7 mouse cellular contexts compared by ENCODE assay signal in the genomic region with DNA sequence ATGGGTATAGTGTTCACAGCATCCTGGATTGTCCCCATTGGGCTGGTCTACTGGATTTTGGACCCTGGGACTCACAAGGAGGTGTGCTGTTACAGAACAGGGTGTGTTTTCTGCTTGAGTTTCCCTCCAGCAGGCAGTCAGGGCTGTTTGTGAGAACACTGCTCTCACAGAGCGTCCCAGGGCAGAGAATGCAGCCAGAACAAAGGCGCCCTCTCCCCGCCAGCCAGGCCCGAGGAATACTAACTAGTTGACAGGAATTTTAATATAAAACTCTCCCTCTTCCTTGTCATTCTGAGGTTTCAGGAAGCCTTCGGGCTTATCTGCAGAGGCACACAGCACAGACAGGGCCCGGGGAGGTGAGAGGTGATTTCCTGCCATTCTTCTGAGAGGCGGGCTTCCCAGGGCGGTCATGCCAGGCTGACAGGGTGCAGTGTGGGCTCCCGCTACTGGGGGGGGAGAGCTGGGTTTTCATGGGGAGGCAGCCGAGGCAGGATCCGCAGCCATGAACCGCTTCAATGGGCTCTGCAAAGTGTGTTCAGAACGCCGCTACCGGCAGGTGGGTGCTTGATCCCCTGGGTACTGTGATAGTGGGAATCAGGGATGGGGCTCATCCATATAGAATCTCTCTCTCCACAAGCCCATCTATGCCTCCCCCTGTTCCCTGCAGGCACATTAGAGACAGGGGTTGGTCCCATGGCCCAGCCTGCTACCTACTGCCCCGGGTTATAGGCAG. TPM values are rescaled to one million over a fixed set of nuclear protein-coding genes. Genes with fewer than 3 reads are reported as not detected.
DNase-seq lines count a peak whose midpoint lies in the region; ATAC-seq and TF ChIP-seq lines count a peak whose summit lies in the region.

No protein-coding gene starts in this region.

- H3K4me3 ChIP-seq in heart, embryonic 13.5 days = peak overlapping the region; percentile 49
- H3K4me3 ChIP-seq in kidney, embryonic 14.5 days (ENCODE audit: low read length) = peak overlapping the region; percentile 22
- H3K4me3 ChIP-seq in lung, embryonic 16.5 days (ENCODE audit: low read length) = peak overlapping the region; percentile 43
- 0 out of 2 replicates have a peak overlapping the region, but pooled peaks have one; percentile 14 for H3K4me3 ChIP-seq in stomach, postnatal 0 days (ENCODE audit: low read depth, low read length)

- H3K4me1 ChIP-seq in heart, embryonic 13.5 days = peaks cover 44% of the 10 kb centered on the region
- H3K4me1 ChIP-seq in kidney, embryonic 14.5 days (ENCODE audit: control insufficient read depth, insufficient read depth, low read length) = peaks cover 29% of the 10 kb centered on the region
- peaks cover 12% of the 10 kb centered on the region; the same call in 1 of the 2 replicates for H3K4me1 ChIP-seq in lung, embryonic 16.5 days (replicated peaks; ENCODE audit: control insufficient read depth, insufficient read depth, low read length)
- H3K4me1 ChIP-seq in stomach, postnatal 0 days (replicated peaks; ENCODE audit: control insufficient read depth, insufficient read depth) = no peaks in the 10 kb centered on the region

- DNase-seq in Muller cell, postnatal 12 days (ENCODE audit: inconsistent ontology term) = peak; percentile 66
- peak; percentile 54 for DNase-seq in brain, adult 2 months (ENCODE audit: low read depth, low spot score)
- no peak for DNase-seq in stomach, postnatal 0 days (ENCODE audit: low spot score)
- no peak for DNase-seq in urinary bladder, postnatal 10 days (ENCODE audit: low spot score)

- H3K4me2 ChIP-seq in heart, embryonic 13.5 days = peak overlapping the region; percentile 61
- no peak overlapping the region for H3K4me2 ChIP-seq in kidney, embryonic 14.5 days (replicated peaks; ENCODE audit: low read depth, low read length)
- H3K4me2 ChIP-seq in lung, embryonic 16.5 days (ENCODE audit: low read depth, low read length) = no peak overlapping the region
- no peak overlapping the region for H3K4me2 ChIP-seq in stomach, postnatal 0 days (replicated peaks; ENCODE audit: low read depth)

- no peaks in the 10 kb centered on the region for H3K9me3 ChIP-seq in heart, embryonic 13.5 days
- no peaks in the 10 kb centered on the region for H3K9me3 ChIP-seq in kidney, embryonic 14.5 days (ENCODE audit: control insufficient read depth, low read length)
- no peaks in the 10 kb centered on the region for H3K9me3 ChIP-seq in lung, embryonic 16.5 days (ENCODE audit: control insufficient read depth, low read length)
- no peaks in the 10 kb centered on the region for H3K9me3 ChIP-seq in stomach, postnatal 0 days (ENCODE audit: control insufficient read depth, low read length)

- no peaks in the 10 kb centered on the region for H3K36me3 ChIP-seq in heart, embryonic 13.5 days
- H3K36me3 ChIP-seq in kidney, embryonic 14.5 days (ENCODE audit: control insufficient read depth, insufficient read depth, low read length) = no peaks in the 10 kb centered on the region
- H3K36me3 ChIP-seq in lung, embryonic 16.5 days (ENCODE audit: control insufficient read depth, insufficient read depth, low read length) = no peaks in the 10 kb centered on the region
- H3K36me3 ChIP-seq in stomach, postnatal 0 days (ENCODE audit: control insufficient read depth, insufficient read depth, low read length) = no peaks in the 10 kb centered on the region

- peaks cover 89% of the 10 kb centered on the region for H3K27me3 ChIP-seq in heart, embryonic 13.5 days (replicated peaks)
- no peaks in the 10 kb centered on the region for H3K27me3 ChIP-seq in kidney, embryonic 14.5 days (ENCODE audit: control insufficient read depth, insufficient read depth, low read length)
- no peaks in the 10 kb centered on the region; the same call in 1 of the 2 replicates for H3K27me3 ChIP-seq in lung, embryonic 16.5 days (ENCODE audit: control insufficient read depth, insufficient read depth, low read depth, low read length)
- H3K27me3 ChIP-seq in stomach, postnatal 0 days (ENCODE audit: control insufficient read depth, insufficient read depth, low read length) = no peaks in the 10 kb centered on the region

- no peak for TF ChIP-seq EP300 in stomach, postnatal 0 days (optimal IDR thresholded peaks at IDR 0.05)

- WGBS in heart, embryonic 13.5 days = 16% methylated on average over 16 of the region's 16 CpGs
- 36% methylated on average over 16 of the region's 16 CpGs for WGBS in kidney, embryonic 14.5 days
- WGBS in lung, embryonic 16.5 days = 35% methylated on average over 16 of the region's 16 CpGs
- WGBS in stomach, postnatal 0 days = 64% methylated on average over 16 of the region's 16 CpGs

- peak overlapping the region; percentile 81 for H3K9ac ChIP-seq in heart, embryonic 13.5 days
- peak overlapping the region; percentile 44 for H3K9ac ChIP-seq in kidney, embryonic 14.5 days (ENCODE audit: low read depth, low read length)
- peak overlapping the region; percentile 61 for H3K9ac ChIP-seq in lung, embryonic 16.5 days (ENCODE audit: low read length)
- H3K9ac ChIP-seq in stomach, postnatal 0 days (ENCODE audit: low read length) = no peak overlapping the region

- peak overlapping the region; percentile 93 for H3K27ac ChIP-seq in heart, embryonic 13.5 days (replicated peaks)
- H3K27ac ChIP-seq in kidney, embryonic 14.5 days (ENCODE audit: low read depth, low read length) = peak overlapping the region; percentile 19; the same call in 1 of the 2 replicates
- peak overlapping the region; percentile 88 for H3K27ac ChIP-seq in lung, embryonic 16.5 days (ENCODE audit: low read length)
- peak overlapping the region; percentile 35 for H3K27ac ChIP-seq in stomach, postnatal 0 days (replicated peaks)

- peak; percentile 65 for ATAC-seq in heart, embryonic 13.5 days (ENCODE audit: extremely low read depth, insufficient number of reproducible peaks, low FRiP score, low TSS enrichment)
- ATAC-seq in kidney, embryonic 14.5 days (ENCODE audit: low FRiP score, low TSS enrichment) = peak; percentile 23; the same call in 1 of the 2 replicates
- ATAC-seq in lung, embryonic 16.5 days (ENCODE audit: low read depth) = peak; percentile 89
- ATAC-seq in stomach, postnatal 0 days (ENCODE audit: low FRiP score, low TSS enrichment) = peak; percentile 38; the same call in 1 of the 2 replicates

- no peak for TF ChIP-seq CTCF in stomach, postnatal 0 days (IDR thresholded peaks at IDR 0.05; ENCODE audit: low read depth)

RNA-seq across cellular contexts. Expression of gene Rgs3, which starts 59.8 kb away (rescaled TPM):
- polyA plus RNA-seq in heart, embryonic 13.5 days (2015; fragmentation: Nextera tagmentation; extraction: Ambion mirVana) = 62.2 and 64.8 TPM in 2 replicates
- polyA plus RNA-seq in kidney, embryonic 14.5 days (2014; fragmentation: Nextera tagmentation; extraction: Ambion mirVana) = 42.0 and 45.7 TPM in 2 replicates
- 57.4 and 66.1 TPM in 2 replicates for polyA plus RNA-seq in lung, embryonic 16.5 days (2015; fragmentation: Nextera tagmentation; extraction: Ambion mirVana)
- polyA plus RNA-seq in stomach, postnatal 0 days (2015; fragmentation: Nextera tagmentation; extraction: Ambion mirVana) = 26.4 and 30.0 TPM in 2 replicates

Comparison
In these comparisons a context has a peak if more than half of its experiments do, and no peak if none do; other contexts are left out.
1. DNase-seq: peak in Muller cell, postnatal 12 days (single experiment) and brain, adult 2 months (single experiment); none in stomach, postnatal 0 days (single experiment) and urinary bladder, postnatal 10 days (single experiment).
2. ATAC-seq: peak in every context shown above with its lines; median percentile 89 in lung, embryonic 16.5 days; 65 in heart, embryonic 13.5 days; 38 in stomach, postnatal 0 days; 23 in kidney, embryonic 14.5 days.
3. H3K27ac ChIP-seq: peak in every context shown above with its lines; median percentile 93 in heart, embryonic 13.5 days; 88 in lung, embryonic 16.5 days; 35 in stomach, postnatal 0 days; 19 in kidney, embryonic 14.5 days.
4. Peak in every context shown above with its lines, with median percentiles within 50 percentile points of each other: H3K4me3 ChIP-seq.